Mouse (Mus musculus): Measurements from ENCODE around the gene Ncaph2. TPM values are rescaled to one million over a fixed set of nuclear protein-coding genes. Genes with fewer than 3 reads are reported as not detected.

Gene Ncaph2
- polyA plus RNA-seq, 1 experiment from 2014 or later: 180 TPM

DNA sequence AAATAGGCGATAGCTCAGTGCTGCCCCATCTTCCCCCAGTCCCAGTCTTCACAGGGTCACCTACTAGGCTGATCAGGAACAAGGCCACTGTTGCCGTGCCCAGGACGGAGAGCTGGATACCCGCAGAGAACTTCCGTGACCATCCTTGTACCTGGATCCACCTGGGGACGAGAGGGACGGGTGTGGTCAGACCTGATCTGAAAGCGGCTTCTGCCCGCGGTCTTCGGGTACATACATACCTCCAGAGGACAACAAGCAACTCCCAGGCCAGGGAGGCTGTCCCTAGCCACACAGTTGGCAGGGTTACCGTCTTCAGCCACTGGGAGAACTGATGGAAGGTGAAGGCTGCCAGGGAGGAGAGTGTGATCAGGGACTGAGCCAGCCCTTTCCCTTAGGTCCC is 2.7 kb upstream of the Ncaph2 start:
- Histone ChIP-seq H3K27me3 (replicated peaks; ENCODE audit: low read depth, poor library complexity, severe bottlenecking) (no peaks in the 10 kb centered on the region), H3K36me3 (replicated peaks) (peaks cover 53% of the 10 kb centered on the region), H3K9me3 (no peaks in the 10 kb centered on the region), H3K27ac (replicated peaks) (no peak overlapping the region; the same call in 1 of the 2 replicates), H3K4me1 (peaks cover 25% of the 10 kb centered on the region), H3K4me3 (no peak overlapping the region)
- no peak for DNase-seq (ENCODE audit: low spot score)
- WGBS: 96% methylated on average over 12 of the region's 12 CpGs

DNA sequence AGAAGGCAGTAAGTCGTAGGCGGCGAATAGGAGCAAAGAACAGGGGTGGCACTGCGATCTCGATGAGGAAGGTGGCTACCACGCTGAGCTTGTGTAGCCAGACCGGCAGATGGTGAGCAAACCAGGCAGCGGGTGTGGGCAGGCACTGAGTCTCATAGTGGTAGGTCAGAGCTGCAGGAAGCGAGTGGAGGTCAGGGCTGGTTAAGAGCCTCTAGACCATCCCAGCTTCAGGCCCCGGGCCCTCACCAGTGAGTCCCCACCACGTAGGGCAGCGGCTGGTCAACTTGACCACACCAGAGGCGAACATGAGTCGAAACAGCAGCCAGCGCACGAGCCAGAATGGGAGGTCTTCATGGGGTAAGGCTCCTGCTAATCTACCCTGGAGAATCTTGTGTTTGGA is 1.7 kb upstream of the Ncaph2 start:
- Histone ChIP-seq H3K27me3 (replicated peaks; ENCODE audit: low read depth, poor library complexity, severe bottlenecking) (no peaks in the 10 kb centered on the region), H3K36me3 (replicated peaks) (peaks cover 62% of the 10 kb centered on the region), H3K4me1 (peaks cover 34% of the 10 kb centered on the region), H3K27ac (replicated peaks) (no peak overlapping the region), H3K4me3 (peak overlapping the region; percentile 88), H3K9me3 (no peaks in the 10 kb centered on the region)
- WGBS: 93% methylated on average over 16 of the region's 16 CpGs
- DNase-seq (ENCODE audit: low spot score): no peak

DNA sequence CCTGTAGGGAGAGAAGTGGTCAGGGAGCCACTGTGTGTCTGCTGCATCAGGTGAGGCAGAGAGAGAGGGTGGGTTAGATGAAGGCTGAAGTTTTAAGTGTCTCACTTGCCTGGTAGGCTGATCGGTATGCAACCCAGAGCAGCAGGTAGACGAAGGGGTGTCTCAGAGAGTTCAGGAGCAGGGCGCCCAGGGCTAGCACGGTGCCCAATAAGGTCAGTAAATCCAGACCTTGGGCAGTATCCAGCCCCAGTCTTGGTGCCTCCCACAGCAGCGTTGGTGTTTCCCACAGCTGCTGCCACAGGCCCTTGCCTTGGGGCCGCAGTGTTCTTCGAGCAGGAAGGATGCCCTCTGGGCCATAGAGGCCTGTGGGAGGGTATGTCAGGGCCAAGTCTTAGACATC is 1.1 kb upstream of the Ncaph2 start:
- Histone ChIP-seq H3K36me3 (replicated peaks) (peaks cover 69% of the 10 kb centered on the region), H3K4me3 (peak overlapping the region; percentile 88), H3K27ac (replicated peaks) (peak overlapping the region; percentile 96), H3K27me3 (replicated peaks; ENCODE audit: low read depth, poor library complexity, severe bottlenecking) (no peaks in the 10 kb centered on the region), H3K4me1 (peaks cover 37% of the 10 kb centered on the region), H3K9me3 (no peaks in the 10 kb centered on the region)
- no peak for DNase-seq (ENCODE audit: low spot score)
- 83% methylated on average over 7 of the region's 7 CpGs for WGBS

DNA sequence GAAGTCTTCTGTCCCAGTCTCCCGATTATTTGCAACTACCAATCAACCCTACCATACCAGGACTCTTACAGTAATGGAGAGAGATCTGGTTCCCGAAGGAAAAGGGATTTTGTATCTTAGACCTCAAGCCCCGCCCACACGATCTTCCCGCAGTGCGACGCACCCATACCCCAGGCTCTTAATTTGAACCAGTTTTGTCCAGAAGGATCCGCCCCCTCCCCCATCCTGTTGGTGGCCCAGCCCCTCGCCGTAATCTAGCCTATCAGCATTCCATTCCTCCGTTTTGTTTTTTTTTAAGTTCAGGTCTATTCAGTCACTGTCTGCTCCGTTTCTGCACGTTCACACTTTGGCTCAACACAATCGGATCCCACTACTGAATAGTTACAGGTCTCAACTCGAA is 853 bp downstream of the Ncaph2 start:
- Histone ChIP-seq H3K36me3 (replicated peaks) (peaks cover 70% of the 10 kb centered on the region), H3K9me3 (no peaks in the 10 kb centered on the region), H3K27ac (replicated peaks) (peak overlapping the region; percentile 96), H3K4me3 (peak overlapping the region; percentile 88), H3K4me1 (peaks cover 37% of the 10 kb centered on the region), H3K27me3 (replicated peaks; ENCODE audit: low read depth, poor library complexity, severe bottlenecking) (no peaks in the 10 kb centered on the region)
- DNase-seq (ENCODE audit: low spot score): peak; percentile 95
- WGBS: under 1% methylated on average over 15 of the region's 15 CpGs

DNA sequence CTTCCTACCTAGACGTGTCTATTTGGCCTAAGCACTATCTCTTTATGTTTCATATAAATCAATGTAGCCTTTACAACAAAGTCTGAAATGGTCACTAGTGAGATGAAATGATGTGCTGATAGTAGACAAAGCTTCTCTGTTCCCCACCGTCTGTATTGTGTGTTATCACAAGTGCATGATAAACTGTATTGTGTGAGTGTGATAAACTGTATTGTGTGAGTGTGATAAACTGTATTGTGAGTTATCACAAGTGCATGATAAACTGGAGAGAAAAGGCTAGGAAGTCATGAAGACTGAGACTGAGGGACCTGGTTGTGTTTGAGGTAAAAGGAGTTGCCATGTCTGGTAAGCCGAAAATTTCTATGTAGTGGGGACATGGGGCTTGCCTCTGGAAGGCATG is 3.3 kb downstream of the Ncaph2 start:
- peaks cover 34% of the 10 kb centered on the region for H3K4me1 ChIP-seq
- no peak overlapping the region for H3K4me3 ChIP-seq
- no peak overlapping the region for H3K27ac ChIP-seq (replicated peaks)
- no peaks in the 10 kb centered on the region for H3K27me3 ChIP-seq (replicated peaks; ENCODE audit: low read depth, poor library complexity, severe bottlenecking)
- no peak for DNase-seq (ENCODE audit: low spot score)
- peaks cover 70% of the 10 kb centered on the region for H3K36me3 ChIP-seq (replicated peaks)
- 92% methylated on average over 3 of the region's 3 CpGs for WGBS
- H3K9me3 ChIP-seq: no peaks in the 10 kb centered on the region

DNA sequence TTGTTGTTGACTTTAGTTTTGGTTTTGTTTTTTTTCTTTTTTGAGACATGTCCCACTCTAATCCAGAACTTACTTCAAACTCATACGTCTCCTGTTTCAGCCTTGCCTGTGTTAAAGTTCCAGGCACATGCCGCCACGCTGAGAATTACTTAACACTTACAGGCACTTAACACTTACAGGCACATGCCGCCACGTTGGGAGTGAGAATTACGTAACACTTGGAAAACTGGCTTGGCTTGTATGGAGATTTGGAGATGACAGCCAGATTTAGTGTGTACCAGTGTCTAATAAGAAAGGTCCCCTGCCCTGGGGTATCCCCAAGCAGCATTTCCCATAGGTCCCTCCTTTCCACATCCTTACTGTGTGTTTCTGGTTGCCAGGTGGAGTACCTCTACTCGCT is 7.5 kb downstream of the Ncaph2 start:
- Histone ChIP-seq H3K4me1 (peaks cover 9% of the 10 kb centered on the region), H3K36me3 (replicated peaks) (peaks cover 99% of the 10 kb centered on the region), H3K27me3 (replicated peaks; ENCODE audit: low read depth, poor library complexity, severe bottlenecking) (no peaks in the 10 kb centered on the region), H3K27ac (replicated peaks) (no peak overlapping the region), H3K4me3 (no peak overlapping the region), H3K9me3 (no peaks in the 10 kb centered on the region)
- no peak for DNase-seq (ENCODE audit: low spot score)
- 95% methylated on average over 7 of the region's 7 CpGs for WGBS

DNA sequence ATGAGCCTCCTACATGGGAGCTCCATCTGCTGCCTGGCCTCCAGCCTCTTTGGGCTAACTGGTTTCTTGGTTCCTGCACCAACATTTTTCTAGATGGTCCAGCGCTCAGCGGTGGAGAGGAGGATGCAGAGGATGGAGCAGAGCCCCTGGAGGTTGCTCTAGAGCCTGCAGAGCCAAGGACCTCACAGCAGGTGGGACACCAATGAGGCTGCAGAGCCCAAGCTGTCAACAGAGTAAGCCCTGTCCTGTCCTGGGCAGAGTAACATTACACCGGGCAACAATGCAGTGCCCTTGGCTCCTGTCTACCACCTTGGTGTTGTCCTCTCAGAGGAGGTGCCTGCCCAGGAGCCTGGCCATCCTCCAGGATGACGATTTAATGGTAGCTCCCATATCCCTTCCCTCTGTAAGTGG is 9.6 kb downstream of the Ncaph2 start:
- no peak overlapping the region for H3K27ac ChIP-seq (replicated peaks)
- WGBS: 94% methylated on average over 4 of the region's 4 CpGs
- no peak for DNase-seq (ENCODE audit: low spot score)
- no peaks in the 10 kb centered on the region for H3K27me3 ChIP-seq (replicated peaks; ENCODE audit: low read depth, poor library complexity, severe bottlenecking)
- H3K4me1 ChIP-seq: no peaks in the 10 kb centered on the region
- peaks cover 100% of the 10 kb centered on the region for H3K36me3 ChIP-seq (replicated peaks)
- no peaks in the 10 kb centered on the region for H3K9me3 ChIP-seq
- no peak overlapping the region for H3K4me3 ChIP-seq

DNA sequence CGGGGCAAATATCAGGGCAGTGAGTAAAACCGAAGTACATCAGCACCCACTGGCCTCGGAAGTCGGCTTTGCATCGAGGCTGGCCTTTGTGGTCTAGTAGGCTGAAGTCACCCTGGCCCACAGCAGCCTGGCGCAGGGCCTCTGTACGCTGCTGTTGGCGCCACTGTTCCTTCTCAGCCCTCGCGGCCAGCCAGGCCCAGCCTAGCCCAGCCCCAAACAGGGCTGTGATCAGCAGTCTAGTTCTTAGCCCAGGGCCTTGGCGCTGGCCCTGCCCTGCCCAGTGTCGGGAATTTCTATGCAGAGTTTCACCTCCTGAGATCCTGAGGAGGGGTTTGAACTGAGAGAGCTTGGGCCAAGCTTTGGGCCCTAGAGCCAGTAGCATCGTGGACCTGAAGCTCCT is 16.5 kb downstream of the Ncaph2 start:
- Histone ChIP-seq H3K27me3 (replicated peaks; ENCODE audit: low read depth, poor library complexity, severe bottlenecking) (peaks cover 26% of the 10 kb centered on the region), H3K9me3 (no peaks in the 10 kb centered on the region), H3K4me1 (peaks cover 35% of the 10 kb centered on the region), H3K27ac (replicated peaks) (no peak overlapping the region), H3K4me3 (peak overlapping the region; percentile 73; the same call in 1 of the 2 replicates), H3K36me3 (replicated peaks) (peaks cover 59% of the 10 kb centered on the region)
- WGBS: 90% methylated on average over 13 of the region's 13 CpGs
- no peak for DNase-seq (ENCODE audit: low spot score)

DNA sequence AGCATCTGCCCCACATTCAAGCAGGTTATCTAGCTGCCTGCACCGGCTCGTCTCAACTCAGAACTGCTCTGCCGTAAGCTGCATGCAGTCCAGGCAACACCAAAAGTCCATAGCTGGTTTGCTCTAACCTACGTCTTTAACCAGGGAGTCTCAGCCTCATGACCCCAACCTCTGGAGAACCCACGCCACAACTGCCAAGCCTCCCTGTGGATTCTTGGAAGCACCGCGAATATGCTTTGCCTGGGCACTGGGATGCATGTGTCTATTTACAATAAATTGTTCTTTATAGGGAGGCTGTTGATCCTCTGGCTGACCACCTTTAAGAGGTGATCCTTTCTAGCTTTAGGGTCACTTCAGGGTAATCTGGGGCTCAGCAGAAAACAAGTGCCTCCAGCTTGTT is 17.0 kb downstream of the Ncaph2 start:
- WGBS: 84% methylated on average over 7 of the region's 7 CpGs
- H3K4me3 ChIP-seq: peak overlapping the region; percentile 73
- H3K36me3 ChIP-seq (replicated peaks): peaks cover 54% of the 10 kb centered on the region
- peaks cover 30% of the 10 kb centered on the region for H3K27me3 ChIP-seq (replicated peaks; ENCODE audit: low read depth, poor library complexity, severe bottlenecking)
- no peaks in the 10 kb centered on the region for H3K9me3 ChIP-seq
- peak overlapping the region; percentile 94; the same call in 1 of the 2 replicates for H3K27ac ChIP-seq (replicated peaks)
- no peak for DNase-seq (ENCODE audit: low spot score)
- H3K4me1 ChIP-seq: peaks cover 40% of the 10 kb centered on the region

DNA sequence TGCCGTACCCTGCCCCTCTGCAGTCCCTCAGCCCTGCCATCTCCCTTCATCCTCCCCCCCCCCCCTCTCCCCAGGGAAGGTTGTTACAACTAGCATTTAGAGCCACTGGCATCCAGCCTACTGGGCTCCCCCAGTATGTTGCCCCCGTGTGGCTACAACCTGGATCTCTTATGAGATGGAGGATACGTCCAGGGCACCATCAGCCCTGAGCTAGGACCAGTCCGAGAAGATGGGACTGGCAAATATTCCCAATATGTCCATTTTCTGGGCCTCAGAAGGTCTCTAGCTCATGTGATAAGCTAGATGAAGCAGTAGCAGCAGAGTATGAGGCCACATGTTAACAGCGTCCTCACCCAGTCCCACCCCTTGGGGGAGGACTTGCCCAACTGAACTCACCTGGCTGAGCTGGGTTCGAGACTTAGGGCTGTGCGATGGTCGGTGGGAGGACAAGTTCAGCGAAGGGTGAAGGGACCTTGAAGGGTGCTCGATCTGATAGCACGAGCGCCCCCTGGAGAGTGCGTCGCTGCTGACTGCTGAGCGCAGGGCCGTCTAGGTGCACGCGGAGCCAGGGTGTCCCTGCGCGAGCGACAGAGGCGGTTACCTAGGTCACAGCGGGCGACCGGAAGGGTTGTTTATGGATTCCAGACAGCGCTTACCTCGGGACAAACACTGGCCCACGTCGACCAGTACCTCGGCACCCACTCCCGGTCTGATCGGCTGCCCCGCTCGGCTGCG is 17.7 kb downstream of the Ncaph2 start:
- peak overlapping the region; percentile 73 for H3K4me3 ChIP-seq
- peak; percentile 86 for DNase-seq (ENCODE audit: low spot score)
- H3K4me1 ChIP-seq: peaks cover 46% of the 10 kb centered on the region
- H3K27ac ChIP-seq (replicated peaks): peak overlapping the region; percentile 94
- H3K27me3 ChIP-seq (replicated peaks; ENCODE audit: low read depth, poor library complexity, severe bottlenecking): peaks cover 37% of the 10 kb centered on the region
- WGBS: 2% methylated on average over 35 of the region's 35 CpGs
- H3K36me3 ChIP-seq (replicated peaks): peaks cover 48% of the 10 kb centered on the region
- no peaks in the 10 kb centered on the region for H3K9me3 ChIP-seq

DNA sequence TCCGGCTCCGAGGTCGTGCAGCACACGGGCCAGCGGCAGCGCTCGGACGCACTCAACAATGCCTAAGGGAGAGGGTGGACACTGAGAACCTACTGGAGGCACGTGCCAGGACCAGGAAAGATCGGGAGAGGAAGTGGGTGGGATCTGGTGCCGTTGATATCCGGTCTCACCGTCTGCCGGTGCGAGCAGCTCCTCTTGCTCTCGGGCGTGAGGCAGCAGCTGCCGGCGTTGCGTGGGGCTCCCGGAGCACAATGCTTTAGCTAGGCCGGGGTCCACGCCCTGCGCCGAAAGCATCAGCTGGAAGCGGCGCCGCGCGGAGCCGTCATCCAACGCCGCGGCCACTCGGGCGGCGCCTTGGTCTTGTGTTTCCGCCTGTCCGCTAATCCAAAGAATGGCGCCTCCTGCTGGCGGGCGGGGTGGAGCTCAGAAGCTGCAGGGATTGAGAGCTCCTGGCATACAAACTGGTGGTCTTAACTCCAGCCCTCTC is 18.3 kb downstream of the Ncaph2 start, which contains the start of gene Sco2:
TSS of gene Sco2 (minus strand) at position 85 of the 487 bp plus-strand sequence.
- peaks cover 52% of the 10 kb centered on the region for H3K4me1 ChIP-seq
- peak within 1 kb of the TSS; percentile 73 for H3K4me3 ChIP-seq
- WGBS: under 1% methylated on average over 42 of the region's 42 CpGs
- peak; percentile 96 for DNase-seq (ENCODE audit: low spot score)
- peak within 1 kb of the TSS; percentile 94 for H3K27ac ChIP-seq (replicated peaks)
- peaks cover 41% of the 10 kb centered on the region for H3K36me3 ChIP-seq (replicated peaks)
- H3K27me3 ChIP-seq (replicated peaks; ENCODE audit: low read depth, poor library complexity, severe bottlenecking): peaks cover 43% of the 10 kb centered on the region
- H3K9me3 ChIP-seq: no peaks in the 10 kb centered on the region

DNA sequence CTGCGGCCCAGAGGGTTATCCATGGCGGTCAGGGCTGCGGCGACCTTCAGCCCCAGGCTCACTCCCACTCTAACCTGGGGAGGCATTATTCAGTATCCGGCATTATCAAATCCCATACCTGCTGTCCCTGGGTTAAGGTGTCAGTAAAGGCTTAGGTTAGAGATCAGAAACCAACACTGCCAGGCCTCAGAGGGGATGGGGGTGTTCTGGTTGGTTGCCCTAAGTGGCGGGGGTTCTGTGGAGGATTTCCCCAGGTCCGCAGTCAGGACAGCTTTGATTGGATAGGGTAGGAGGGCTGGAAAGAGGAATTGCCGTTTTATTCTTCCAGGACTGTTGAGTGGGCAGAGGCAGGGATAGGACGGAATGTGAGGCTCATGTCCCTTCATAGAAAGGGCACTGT is 18.8 kb downstream of the Ncaph2 start:
- Histone ChIP-seq H3K27ac (replicated peaks) (peak overlapping the region; percentile 94), H3K4me1 (peaks cover 58% of the 10 kb centered on the region), H3K9me3 (no peaks in the 10 kb centered on the region), H3K27me3 (replicated peaks; ENCODE audit: low read depth, poor library complexity, severe bottlenecking) (peaks cover 48% of the 10 kb centered on the region), H3K4me3 (peak overlapping the region; percentile 73), H3K36me3 (replicated peaks) (peaks cover 36% of the 10 kb centered on the region)
- 46% methylated on average over 9 of the region's 9 CpGs for WGBS
- no peak for DNase-seq (ENCODE audit: low spot score)
